Mouse (Mus musculus) stomach, embryonic 14.5 days (tissue): ENCODE data around the gene Tshb. TPM values are rescaled to one million over a fixed set of nuclear protein-coding genes. Genes with fewer than 3 reads are reported as not detected.

Experiments
- ATAC-seq: fragments of 200-750 bp; cut with Nextera tagmentation; 2 replicates; pipeline ENCODE4 v1.8.0; 2017; ENCODE audit warnings: low read depth, moderate TSS enrichment; ENCODE audit not compliant: insufficient number of reproducible peaks, insufficient read depth, low FRiP score
- H3K27ac ChIP-seq: fragments of 300-500 bp; sonication (generic); 2 replicates; pipeline ENCODE4 v1.5.1; 2014; ENCODE audit warnings: mild to moderate bottlenecking, low read length, moderate library complexity, mixed read lengths
- H3K27me3 ChIP-seq: fragments of 300-500 bp; sonication (generic); 2 replicates; pipeline ENCODE4 v1.6.1; 2014; ENCODE audit warnings: low read length, control low read depth, mixed read lengths; ENCODE audit not compliant: control insufficient read depth, insufficient read depth
- H3K36me3 ChIP-seq: fragments of 300-500 bp; sonication (generic); 2 replicates; pipeline ENCODE4 v1.6.1; 2014; ENCODE audit warnings: mild to moderate bottlenecking, control low read depth, low read length, moderate library complexity, mixed read lengths; ENCODE audit not compliant: control insufficient read depth, insufficient read depth
- H3K4me1 ChIP-seq: fragments of 300-500 bp; sonication (generic); 2 replicates; pipeline ENCODE4 v1.6.1; 2014; ENCODE audit warnings: low read length, control low read depth, mixed read lengths; ENCODE audit not compliant: control insufficient read depth, insufficient read depth
- H3K4me2 ChIP-seq: fragments of 300-500 bp; sonication (generic); replicated peaks from 2 replicates; pipeline ENCODE4 v1.6.1; 2014; ENCODE audit warnings: low read depth, low read length, control low read depth
- H3K4me3 ChIP-seq: fragments of 300-500 bp; sonication (generic); 2 replicates; pipeline ENCODE4 v1.5.1; 2014; ENCODE audit warnings: low read depth, low read length, control low read depth
- H3K9ac ChIP-seq: fragments of 300-500 bp; sonication (generic); replicated peaks from 2 replicates; pipeline ENCODE4 v1.6.1; 2014; ENCODE audit warnings: low read depth, mild to moderate bottlenecking, control low read depth, low read length, moderate library complexity, mixed read lengths
- H3K9me3 ChIP-seq: fragments of 300-500 bp; sonication (generic); 2 replicates; pipeline ENCODE4 v1.6.1; 2016; ENCODE audit warnings: low read depth, low read length, control low read depth; ENCODE audit not compliant: control insufficient read depth
- WGBS: fragments of 180-500 bp; shearing (Covaris S2); extraction: QIAGEN DNeasy Blood & Tissue Kit; methylation state at CpG from one replicate; pipeline ENCODE4 v1.1.7; 2014; 5-methylcytosine and 5-hydroxymethylcytosine counted together
- polyA plus RNA-seq: library from polyadenylated mRNA; unstranded; fragments of >200 nt; fragmentation: Nextera tagmentation; extraction: Ambion mirVana; gene quantifications from 2 replicates; pipeline ENCODE4 v1.2.1, GENCODE M21; 2014

Gene Tshb
- polyA plus RNA-seq, 1 experiment from 2014 or later = 0.25 TPM

DNA sequence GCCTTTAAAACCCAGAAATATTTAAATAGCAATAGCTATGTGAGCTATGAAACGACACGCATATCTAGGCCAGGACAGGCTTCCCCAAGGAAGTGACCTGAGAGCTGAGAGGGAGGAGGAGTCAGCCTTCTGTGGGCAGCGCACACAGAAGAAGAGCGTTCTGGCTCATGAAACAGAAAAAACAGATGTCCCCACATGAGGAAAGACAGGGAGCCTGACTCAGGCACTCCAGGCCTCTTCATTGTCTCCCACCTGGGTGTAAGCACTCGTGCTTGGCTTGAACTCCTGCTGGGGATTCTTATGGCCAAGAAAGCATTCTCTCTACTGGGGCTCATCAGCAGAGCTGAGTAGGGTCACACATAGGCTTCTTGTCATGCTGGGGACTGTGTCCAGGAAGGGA, 37.9 kb downstream of the Tshb start:
- no peak for ATAC-seq
- Histone ChIP-seq H3K36me3 (no peaks in the 10 kb centered on the region), H3K27ac (peak overlapping the region; percentile 45; the same call in 1 of the 2 replicates), H3K9me3 (no peaks in the 10 kb centered on the region), H3K9ac (no peak overlapping the region), H3K4me1 (peaks cover 10% of the 10 kb centered on the region; the same call in 1 of the 2 replicates), H3K4me3 (no peak overlapping the region), H3K4me2 (no peak overlapping the region), H3K27me3 (no peaks in the 10 kb centered on the region)
- WGBS = 34% methylated on average over 5 of the region's 5 CpGs

DNA sequence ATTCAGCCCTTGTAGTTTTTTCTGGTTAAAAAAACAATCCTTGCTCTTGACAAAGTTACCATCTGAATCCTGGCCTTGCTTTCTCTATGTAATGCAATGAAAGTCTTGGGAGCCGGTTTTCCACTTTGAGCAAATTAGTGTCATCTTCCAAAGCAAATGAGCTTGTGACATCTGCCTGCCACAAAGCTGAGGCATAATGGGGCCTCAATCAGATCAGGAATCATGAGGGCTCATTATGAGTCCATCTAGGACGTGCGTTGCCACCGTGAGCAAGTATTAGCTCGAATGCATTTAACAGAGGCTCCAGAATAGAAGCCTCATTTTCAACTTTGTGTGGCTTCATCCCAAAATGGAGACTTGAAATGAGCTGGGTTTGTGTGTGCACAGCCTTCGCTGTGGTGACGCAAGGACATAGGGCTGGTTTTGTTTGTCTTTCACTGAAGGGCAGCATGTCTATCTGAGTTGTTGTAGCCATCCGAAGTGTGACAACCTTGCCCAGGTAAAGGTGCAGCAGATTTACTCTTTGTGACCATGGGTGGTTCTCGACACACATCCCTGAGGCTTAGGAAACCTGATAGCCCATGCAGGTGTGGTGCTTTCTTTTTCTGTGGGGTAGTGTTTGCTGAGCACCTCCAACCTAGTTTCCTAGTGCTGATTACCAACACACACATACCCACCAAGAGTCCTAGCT, 38.6 kb downstream of the Tshb start:
- Histone ChIP-seq H3K27ac (peak overlapping the region; percentile 45; the same call in 1 of the 2 replicates), H3K4me1 (peaks cover 10% of the 10 kb centered on the region; the same call in 1 of the 2 replicates), H3K4me3 (no peak overlapping the region), H3K27me3 (no peaks in the 10 kb centered on the region), H3K9ac (no peak overlapping the region), H3K9me3 (no peaks in the 10 kb centered on the region), H3K36me3 (no peaks in the 10 kb centered on the region), H3K4me2 (no peak overlapping the region)
- ATAC-seq = no peak
- WGBS = 80% methylated on average over 9 of the region's 9 CpGs

GRCm38 (mm10) chr3:102743202-102743601, 39.3 kb downstream of the Tshb start:
- WGBS = 47% methylated on average over 4 of the region's 4 CpGs
- no peak overlapping the region for H3K27ac ChIP-seq
- no peak overlapping the region for H3K4me2 ChIP-seq
- H3K4me3 ChIP-seq = no peak overlapping the region
- H3K36me3 ChIP-seq = no peaks in the 10 kb centered on the region
- H3K9me3 ChIP-seq = no peaks in the 10 kb centered on the region
- no peak overlapping the region for H3K9ac ChIP-seq
- H3K27me3 ChIP-seq = no peaks in the 10 kb centered on the region
- ATAC-seq = no peak
- H3K4me1 ChIP-seq = peaks cover 13% of the 10 kb centered on the region; the same call in 1 of the 2 replicates

DNA sequence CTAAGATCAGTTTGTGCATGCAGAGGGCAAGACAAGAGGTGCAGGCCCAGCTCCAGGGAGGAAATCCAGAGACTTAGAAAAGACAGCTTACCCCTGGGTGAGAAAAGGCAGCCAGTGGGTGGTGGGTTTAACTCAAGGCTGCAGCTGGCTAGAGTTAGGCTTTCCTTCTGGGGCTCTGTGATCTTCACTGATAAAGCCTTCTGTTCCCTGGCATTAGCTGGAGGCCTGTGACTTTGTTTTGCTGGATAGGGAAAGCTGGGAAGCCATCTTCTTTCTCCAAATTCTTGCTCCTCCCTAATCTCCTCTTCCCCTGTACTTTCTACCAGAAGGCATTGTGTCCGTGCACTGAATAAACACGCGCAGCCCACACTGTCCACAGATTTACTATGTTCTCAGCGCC, 39.8 kb downstream of the Tshb start:
- Histone ChIP-seq H3K9ac (no peak overlapping the region), H3K9me3 (no peaks in the 10 kb centered on the region), H3K27me3 (no peaks in the 10 kb centered on the region), H3K4me3 (no peak overlapping the region), H3K4me2 (no peak overlapping the region), H3K27ac (no peak overlapping the region), H3K36me3 (no peaks in the 10 kb centered on the region), H3K4me1 (peaks cover 16% of the 10 kb centered on the region; the same call in 1 of the 2 replicates)
- ATAC-seq = no peak
- WGBS = 46% methylated on average over 4 of the region's 4 CpGs

- no peaks in the 10 kb centered on the region for H3K36me3 ChIP-seq
- no peak overlapping the region for H3K27ac ChIP-seq
- H3K4me3 ChIP-seq = no peak overlapping the region
- H3K4me2 ChIP-seq = no peak overlapping the region
- peaks cover 10% of the 10 kb centered on the region; the same call in 1 of the 2 replicates for H3K4me1 ChIP-seq
- no peaks in the 10 kb centered on the region for H3K27me3 ChIP-seq
- H3K9me3 ChIP-seq = no peaks in the 10 kb centered on the region
- ATAC-seq = no peak
- 82% methylated on average over 6 of the region's 6 CpGs for WGBS
- H3K9ac ChIP-seq = no peak overlapping the region
Observed at GRCm38 (mm10) chr3:102738926-102739325, 43.6 kb downstream of the Tshb start.

- H3K4me2 ChIP-seq = no peak overlapping the region
- H3K27ac ChIP-seq = no peak overlapping the region
Observed at GRCm38 (mm10) chr3:102738161-102738901, 44.2 kb downstream of the Tshb start.

GRCm38 (mm10) chr3:102737106-102737505, 45.4 kb downstream of the Tshb start:
- Histone ChIP-seq H3K9me3 (no peaks in the 10 kb centered on the region), H3K4me2 (no peak overlapping the region), H3K27ac (no peak overlapping the region), H3K9ac (no peak overlapping the region), H3K27me3 (no peaks in the 10 kb centered on the region), H3K4me3 (no peak overlapping the region), H3K4me1 (peaks cover 6% of the 10 kb centered on the region; the same call in 1 of the 2 replicates), H3K36me3 (no peaks in the 10 kb centered on the region)
- WGBS = 75% methylated on average over 6 of the region's 6 CpGs
- no peak for ATAC-seq

More at GRCm38 (mm10) chr3:102738161-102738901, 44.2 kb downstream of the Tshb start:
- H3K9ac ChIP-seq = no peak overlapping the region
- 62% methylated on average over 10 of the region's 10 CpGs for WGBS
- H3K36me3 ChIP-seq = no peaks in the 10 kb centered on the region
- peaks cover 10% of the 10 kb centered on the region; the same call in 1 of the 2 replicates for H3K4me1 ChIP-seq
- H3K27me3 ChIP-seq = no peaks in the 10 kb centered on the region
- no peak overlapping the region for H3K4me3 ChIP-seq
- ATAC-seq = no peak
- no peaks in the 10 kb centered on the region for H3K9me3 ChIP-seq

GRCm38 (mm10) chr3:102736436-102736835, 46.1 kb downstream of the Tshb start:
- H3K27me3 ChIP-seq = no peaks in the 10 kb centered on the region

More at GRCm38 (mm10) chr3:102736436-102736835, 46.1 kb downstream of the Tshb start:
- no peak for ATAC-seq
- Histone ChIP-seq H3K36me3 (no peaks in the 10 kb centered on the region), H3K9me3 (no peaks in the 10 kb centered on the region), H3K4me3 (no peak overlapping the region), H3K27ac (no peak overlapping the region), H3K4me1 (peaks cover 6% of the 10 kb centered on the region; the same call in 1 of the 2 replicates), H3K4me2 (0 out of 2 replicates have a peak overlapping the region, but pooled peaks have one; percentile 1), H3K9ac (no peak overlapping the region)
- 66% methylated on average over 6 of the region's 6 CpGs for WGBS
